Mouse (Mus musculus) spleen, adult 18-20 months (tissue): ENCODE results near the gene Zfp36l2.
A peak's percentile ranks its signal among the peaks of the same experiment; 100 is the strongest.

Experiments used
- DNase-seq, 2 experiments: peaks; one replicate each; pipeline ENCODE4 v3.0.0; 2022; ENCODE audit warnings: mixed read lengths in 2 of 2

Gene Zfp36l2

DNA sequence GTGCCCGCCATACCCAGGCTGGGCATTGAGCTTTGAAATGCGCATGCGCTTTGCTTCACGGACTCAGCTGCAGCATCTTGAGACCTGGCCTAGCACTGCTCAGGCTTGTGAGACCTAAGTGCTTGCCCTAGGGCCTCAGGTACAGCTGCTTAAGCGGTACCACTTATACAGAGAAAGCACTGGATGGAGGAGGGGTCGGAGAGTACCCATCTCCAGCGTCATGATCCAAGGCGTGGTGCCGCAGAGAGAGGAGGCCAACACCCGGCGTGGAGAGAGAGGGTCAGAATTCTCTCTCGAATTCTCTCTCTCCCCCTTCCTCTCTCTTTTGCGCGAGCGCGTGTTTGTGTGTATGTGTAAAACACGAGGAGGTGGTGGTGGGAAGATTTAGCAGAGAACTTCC, 12.6 kb downstream of the Zfp36l2 start:
- DNase-seq, result peak in 1 of 2 experiments; percentile 5

DNA sequence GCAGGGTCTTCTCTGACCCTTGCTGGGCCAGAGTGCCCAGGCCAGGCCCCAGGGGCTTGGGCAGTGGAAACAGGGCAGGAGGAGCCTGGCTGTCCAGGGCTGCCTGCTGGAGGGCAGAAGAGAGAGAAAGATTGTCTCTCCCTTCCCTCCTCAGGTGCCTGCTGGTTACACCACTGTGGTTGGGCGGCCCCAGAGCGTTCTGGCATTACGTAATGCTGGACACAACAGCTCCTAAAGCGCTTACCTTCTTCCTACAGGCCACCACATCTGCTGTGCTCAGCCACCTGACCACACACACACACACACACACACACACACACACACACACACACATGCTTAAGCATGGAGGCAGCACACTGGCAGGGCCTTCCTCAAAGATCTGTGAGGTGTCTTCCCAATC, 20.4 kb downstream of the Zfp36l2 start:
- peak in 1 of 2 experiments; percentile 1 for DNase-seq

DNA sequence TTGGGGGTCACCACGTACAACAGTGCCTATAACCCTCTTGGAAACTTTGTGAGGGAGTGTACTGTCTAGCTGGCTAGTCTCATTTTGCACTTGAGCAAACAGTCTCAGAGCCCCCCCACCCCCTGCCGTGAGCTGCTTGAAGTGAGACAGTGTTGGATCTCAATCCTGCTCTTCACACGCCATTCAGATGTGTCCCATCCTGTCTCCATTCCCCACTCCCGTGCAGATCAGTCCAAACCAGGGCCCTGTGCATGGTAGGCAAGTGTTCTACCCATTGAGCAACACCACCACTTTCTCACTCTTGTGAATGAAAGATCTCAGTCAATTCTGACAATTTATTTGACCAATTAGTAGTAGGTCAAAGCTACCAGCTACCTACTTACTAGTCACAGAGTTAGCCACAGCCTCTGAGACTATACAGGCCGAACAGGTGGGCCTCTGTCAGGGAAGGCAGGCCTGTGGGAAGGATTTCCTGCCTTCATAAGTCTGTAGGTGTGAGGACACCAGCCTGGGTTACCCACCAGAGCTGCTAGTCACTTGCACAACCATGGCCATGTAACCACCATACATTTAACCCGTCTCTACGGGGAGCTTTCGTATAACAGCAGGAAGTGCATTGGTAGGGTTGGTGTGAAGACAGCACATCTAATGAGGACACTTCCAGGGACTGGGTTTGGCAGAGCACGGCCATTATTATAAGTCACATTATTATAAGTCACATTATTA, 21.4 kb downstream of the Zfp36l2 start:
- DNase-seq, result peak in 1 of 2 experiments; percentile 2

DNA sequence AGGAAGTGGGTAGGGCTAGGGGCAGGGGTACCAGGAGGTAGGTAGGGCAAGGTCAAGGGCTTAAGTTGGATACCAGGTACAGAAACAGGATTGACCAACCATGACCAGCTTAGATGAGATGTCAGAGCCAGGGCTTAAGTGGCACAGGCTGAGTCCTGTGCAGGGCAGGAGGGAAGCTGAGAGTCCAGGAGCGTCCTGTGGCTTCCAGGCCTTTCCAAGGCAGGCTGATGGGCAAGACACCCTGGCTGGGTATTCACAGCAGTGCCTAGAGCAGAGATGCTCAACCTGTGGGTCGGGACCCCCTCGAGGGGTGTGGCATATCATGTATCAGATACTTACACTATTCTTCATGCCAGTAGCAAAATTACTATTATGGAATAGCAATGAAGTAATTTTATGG, 22.0 kb downstream of the Zfp36l2 start:
- DNase-seq, result peak in 1 of 2 experiments; percentile 3

DNA sequence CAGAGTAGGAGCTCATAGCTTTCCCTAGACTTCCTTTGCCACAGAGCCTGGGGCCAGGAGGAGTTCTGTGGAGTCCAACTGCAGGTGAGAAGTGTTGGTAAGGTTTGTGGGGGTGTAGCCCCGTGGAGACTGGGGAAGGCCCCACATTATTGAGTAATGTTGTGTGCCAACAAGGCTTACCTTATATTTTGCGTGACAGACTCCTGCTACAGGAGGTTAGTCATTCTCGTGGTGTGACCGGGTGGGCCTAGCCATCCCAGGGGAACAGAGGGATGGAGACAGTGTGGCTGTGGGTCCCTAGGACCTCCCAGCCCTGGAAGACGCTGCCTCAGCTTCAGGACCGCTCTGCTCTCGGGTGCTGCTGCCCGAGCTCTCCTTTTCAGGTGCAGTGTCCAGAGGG, 23.6 kb downstream of the Zfp36l2 start:
- peak in 1 of 2 experiments; percentile 2 for DNase-seq

DNA sequence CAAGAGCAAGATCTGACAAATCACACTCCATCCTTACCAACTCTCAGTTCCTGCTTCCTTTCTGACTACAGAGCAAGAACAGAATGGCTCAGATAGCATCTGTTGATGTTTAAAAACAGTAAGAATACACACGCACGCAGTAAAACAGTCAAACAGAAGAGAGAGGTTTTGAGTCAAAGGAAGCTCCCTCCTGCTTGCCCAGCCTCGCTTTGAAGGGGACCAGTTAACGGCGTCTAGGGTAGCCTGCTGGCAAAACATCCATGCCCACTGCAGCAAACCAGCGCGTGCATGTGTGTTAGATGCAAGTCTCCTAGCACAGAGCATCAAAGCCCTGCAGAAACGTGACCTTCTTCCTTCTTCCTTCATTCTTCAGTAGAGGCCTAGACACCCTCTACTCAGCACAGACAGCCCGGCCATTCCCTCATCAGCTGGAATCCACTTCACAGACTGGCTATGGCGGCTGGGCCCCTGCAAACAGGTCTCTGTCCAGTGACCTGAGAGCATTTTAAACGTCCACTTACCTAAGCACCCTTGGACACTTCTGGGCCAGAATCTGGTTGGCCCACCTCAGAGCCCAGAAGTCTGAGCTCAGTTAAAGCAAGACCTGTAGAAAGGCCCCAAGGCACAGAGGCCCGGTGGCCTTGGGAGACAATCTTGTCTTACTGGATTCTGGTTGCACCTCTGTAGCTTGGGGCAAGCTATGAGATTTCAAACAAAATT, 24.5 kb downstream of the Zfp36l2 start:
- DNase-seq, result peak in 1 of 2 experiments; percentile 5

DNA sequence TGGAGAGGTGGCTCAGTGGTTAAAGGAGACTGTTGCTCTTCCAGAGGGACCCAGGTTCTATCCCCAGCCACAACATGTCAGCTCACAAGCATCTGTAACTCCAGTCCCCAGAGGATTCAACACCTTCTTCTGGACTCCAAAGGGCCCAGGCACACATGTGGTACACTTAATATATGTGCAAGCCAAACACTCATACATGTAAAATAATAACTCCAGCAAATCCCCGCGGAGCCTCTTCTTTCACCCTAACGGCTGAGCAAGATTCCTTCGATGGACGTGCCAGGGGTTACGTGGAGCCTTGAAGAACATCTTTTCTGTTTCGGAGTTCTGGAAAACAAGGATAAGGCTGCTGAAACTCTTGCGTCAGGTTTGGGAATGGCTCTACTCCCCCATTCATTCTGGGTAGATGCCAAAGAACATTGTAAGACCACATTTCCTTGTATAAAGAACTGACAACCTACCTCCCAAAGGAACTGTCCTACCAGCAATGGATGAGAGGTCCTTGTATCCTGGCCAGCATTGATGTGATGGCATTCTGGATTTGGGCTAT, 25.5 kb downstream of the Zfp36l2 start:
- DNase-seq, result peak in 1 of 2 experiments; percentile 3

DNA sequence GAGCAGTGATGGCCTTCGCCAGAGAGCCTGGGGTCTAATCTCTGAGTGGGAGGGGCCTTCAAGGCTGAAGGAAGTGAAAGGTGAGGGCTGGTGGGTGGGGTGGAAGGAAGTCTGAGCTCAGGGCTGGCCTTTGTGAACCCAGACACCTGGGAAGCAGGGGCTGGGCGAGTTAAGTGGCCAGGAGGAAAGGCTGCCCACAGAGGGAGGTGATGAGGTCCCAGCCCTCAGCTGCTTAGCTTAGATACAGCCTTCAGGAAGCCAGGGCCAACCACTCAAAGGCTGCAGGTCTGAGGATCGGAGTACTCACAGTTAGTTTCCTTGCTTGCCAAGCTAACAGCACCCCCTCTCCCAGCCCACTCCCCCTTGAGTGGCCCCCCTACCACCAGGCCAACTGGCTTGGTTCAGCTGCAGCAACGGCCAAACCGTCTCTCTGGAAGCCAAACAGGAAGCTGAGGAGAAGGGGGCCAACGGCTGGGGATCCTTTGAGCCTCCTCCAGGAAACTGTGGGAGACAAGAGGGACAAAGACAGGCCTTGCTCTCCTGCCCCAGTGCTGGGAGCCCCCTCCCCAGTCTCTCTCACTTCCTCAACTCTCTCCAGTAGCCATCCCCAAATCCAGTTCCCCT, 26.4 kb downstream of the Zfp36l2 start:
- DNase-seq, result peak in 1 of 2 experiments; percentile 51

DNA sequence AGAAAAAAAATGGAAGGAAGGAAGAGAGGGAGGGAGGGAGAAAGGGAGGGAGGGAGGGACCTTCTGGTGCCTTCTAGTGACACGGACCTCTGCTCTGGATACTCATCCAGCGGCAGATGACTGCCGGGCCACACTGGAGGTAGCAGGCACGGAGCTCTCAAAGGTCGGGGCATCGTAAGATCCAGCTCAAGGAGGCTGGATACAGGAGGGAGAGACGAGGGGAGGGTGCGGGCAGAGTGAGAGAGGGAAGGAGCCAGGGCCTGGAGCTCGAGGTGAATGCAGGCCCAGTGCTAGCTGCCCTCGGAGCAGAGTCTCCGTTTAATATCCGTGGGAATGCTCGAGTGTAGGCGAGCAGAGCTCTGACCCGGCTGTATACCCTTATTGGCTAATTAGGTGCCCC, 28.9 kb downstream of the Zfp36l2 start:
- peak in 1 of 2 experiments; percentile 3 for DNase-seq

DNA sequence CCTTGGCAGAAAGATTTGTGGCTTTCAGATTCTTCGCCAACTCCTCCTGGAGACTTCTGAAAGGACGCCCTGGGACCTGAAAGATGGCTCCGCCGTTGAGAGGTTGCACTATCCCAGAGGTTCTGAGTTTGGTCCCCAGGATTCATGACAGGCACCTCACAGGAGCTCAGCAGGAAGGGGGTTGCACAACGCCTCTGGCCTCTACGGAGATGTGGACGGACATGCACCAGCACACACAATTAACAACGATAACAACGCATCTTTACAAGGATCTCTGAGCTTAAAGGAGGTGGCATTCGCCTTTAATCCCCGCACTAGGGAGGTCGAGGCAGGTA, 29.3 kb downstream of the Zfp36l2 start:
- DNase-seq, result peak in 1 of 2 experiments; percentile 3

DNA sequence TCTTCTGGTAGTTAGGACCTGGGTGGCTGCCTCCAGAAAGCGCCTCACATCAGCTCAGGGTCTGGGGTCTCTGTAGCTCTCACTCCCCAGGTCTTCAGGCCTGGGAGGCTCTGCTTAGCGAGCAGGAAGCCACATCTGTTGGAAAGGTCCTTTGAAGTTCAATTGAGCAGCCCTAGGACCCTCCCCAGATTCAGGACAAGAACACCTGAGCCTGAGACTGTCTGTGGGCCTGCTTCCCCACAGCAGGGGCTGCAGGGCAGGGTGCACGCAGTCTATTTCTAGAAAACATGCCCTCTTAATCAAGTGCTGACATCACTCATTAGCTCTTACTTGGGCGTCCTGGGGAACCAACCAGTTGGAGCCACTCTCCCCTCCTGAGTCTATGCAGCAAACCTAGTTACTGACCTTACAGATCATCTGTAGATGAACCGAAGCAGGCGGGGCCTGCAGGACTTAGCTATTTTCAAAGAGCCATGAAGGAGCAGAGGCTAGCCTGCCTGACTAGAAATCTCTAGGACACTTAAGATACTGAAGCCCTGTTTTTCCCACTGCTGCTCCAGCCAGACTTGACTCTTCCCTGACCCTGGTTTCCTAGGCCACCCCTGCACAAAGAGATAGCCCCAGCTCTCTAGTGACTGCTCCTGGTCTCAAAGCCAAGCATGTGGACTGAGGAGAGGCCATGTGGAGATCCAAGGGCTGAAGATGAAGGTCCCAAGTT, 29.8 kb downstream of the Zfp36l2 start:
- peak in 1 of 2 experiments; percentile 2 for DNase-seq

DNA sequence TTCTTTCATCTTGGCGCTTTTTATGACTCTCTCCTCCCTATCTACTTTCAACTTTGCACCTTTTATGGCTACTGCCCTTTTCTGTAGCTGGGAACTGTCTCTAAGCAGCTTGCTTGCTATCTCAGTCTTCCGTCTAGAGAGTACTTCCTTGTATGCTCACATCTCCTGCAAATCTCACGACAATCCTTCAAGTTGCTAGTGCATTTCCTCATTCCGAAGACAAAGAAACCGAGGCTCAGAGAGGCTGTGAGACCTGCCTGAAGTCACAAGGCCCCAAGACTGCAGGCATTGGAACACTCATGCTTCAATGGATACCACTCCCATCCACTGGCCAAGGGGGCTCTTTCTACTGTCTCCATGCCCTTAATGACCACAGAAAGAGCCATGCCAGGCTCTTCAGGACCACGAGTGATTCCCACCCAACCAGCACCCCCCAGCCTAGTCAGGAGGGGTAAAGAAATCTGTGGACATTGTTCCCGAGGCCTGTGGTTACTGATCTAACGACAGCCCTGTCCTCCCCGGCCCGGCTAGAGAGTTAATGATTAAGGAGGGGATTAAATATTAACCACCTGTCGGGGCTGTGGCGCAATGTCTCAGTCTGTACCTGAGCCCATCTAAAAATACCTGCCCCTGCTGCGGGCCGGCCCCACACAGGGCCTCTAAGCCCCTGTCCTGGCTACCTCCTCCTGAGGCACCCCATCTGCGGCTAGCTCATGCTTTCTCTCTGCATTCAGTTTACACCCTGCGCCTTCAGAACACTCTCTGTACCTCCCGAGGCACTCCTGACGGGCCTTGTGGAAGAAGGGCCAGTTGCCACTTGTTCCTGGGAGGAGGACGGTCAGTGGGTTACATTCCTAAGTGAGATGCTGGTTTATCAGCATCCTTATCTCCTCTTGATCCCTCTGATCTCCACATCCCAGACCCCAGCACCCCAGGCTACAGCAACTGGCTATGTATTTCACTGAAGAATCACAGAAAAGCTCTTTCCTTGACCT, 30.7 kb downstream of the Zfp36l2 start:
- peak in 1 of 2 experiments; percentile 4 for DNase-seq

DNA sequence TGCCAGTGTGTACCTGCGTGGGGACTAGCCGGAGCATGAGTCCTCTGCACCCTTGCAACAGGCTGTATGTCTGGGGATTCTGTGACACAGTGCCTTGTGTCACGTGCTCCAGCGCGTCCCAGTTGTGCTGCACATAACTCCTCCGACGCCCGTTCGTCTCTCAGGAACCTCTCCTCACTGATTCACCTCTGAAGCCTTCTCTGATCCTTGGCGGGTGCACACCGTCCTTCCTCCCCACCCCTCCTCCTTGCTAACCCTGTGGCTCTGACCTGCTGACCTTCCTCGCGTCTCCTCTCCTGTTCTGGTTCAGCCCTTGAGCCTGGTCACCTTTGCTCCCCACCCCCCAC, 31.5 kb downstream of the Zfp36l2 start:
- DNase-seq, result no peak

DNA sequence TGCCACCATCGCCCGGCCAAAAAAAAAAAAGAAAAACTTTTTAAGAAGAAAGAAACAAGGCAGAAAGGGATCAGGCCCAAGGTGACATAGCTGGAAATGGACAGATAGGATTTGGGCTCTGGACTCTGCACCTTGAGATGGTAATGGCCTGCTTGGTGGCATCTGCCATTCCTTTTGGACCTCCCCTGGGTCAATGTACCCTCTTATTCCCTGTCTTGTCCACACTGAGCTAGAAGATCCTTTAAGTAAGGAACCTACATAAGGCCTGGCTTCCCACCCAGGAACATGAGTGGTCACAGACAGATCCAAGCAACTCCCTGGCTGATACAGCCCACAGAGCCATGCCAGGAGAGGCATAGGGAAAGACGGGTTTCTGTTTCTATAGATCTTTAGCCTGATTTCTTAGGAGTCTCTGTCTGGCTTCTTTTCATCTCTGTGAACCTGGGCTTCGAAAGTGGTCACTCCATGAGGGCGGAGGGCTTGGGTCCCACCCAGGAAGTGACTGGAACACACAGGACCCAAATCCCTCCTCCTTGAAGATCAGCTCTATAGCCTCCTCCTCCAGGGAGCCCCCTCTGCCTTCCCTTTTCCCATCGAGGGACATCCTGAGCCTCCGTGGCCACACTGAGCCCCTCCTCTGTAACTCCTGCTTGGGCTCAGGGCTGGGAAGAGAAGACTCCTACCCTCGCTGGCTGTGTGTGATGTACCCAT, 32.1 kb downstream of the Zfp36l2 start:
- peak in 1 of 2 experiments; percentile 2 for DNase-seq

DNA sequence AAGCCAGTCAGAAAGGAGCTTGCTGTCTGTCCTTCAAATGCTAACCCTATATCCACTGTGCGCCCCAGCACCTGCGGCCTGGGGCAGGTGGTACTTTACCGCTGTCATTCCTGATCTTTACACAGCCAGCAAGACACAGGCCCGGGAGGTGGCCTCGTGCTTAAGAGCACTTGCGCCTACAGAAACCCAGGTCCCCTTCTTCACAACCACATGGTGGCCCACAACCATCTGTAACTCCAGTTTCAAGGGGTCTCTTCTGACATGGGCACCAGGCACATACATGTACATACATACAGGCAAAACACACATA, 32.8 kb downstream of the Zfp36l2 start:
- DNase-seq, result peak in 1 of 2 experiments; percentile 4

DNA sequence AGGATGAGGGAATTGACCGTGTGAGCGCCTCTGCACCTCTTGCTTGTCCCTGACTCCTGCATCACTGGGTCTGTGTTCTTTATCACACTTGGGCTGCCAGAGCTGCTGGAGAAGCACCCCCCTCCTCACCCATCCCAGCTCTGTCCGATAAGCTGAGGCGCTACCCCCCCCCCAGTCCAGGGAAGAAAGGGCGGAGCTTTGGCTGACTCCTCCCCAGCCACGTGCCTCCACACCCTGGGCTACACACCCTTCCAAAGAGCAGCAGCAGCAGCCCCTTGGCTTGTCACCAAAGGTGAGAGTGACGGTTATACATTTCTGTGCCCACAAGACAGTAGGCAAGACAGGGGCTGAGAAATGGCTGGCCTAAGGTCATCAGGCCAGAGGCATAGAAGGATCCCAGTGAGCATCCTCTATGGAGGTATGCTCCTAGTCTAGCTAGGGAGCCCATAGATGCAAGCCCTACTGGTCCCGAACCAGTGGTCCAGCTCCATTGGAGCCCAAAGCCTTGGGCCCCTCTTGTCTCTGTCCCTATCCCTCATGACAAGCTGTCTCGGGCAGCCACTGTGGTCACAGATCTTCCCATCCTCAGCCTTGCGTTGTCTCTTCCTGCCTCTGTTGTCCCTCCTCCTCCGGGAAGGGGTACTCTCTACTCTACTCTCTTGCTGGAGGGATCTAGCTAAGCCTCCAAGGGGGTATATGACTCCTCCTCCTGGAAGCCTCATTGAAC, 33.3 kb downstream of the Zfp36l2 start:
- peak in 1 of 2 experiments; percentile 4 for DNase-seq

DNA sequence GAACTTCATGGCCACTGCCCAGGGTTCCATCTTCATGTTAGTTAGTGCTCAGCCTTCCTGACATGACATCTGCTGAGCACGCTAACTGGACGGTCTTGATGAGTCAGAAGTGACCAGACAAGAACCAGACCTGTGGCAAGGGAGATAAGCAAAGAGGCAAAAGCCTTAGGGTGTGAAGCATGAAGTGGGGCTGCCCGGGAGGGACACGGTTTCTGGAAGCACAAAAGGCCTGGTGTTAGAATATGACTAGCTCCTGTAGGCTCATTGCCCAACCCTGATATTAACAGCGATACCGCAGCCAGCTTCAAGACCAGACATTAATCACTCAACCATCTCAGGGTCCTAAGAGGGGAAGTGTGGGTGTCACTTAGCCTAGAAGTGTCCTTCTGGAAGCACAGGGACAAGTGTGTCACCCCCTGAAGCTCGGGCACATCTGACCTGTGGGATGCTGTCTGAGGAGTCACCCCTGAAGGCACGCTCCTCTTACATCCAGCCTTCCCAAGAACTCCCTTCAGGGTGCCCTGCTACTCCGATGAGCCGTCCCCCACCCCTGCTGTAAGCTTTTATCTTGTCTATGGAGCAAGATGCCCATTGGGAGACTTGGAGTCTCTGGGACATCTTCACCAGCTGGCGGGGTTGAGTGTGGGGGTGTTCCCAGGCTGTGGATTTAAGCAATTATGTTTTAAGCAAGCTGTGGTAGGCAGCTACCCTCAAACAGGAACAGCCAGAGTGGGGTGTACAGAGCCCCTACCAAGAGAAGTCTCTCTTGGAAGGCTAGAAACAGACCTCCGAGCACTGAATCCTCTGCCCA, 34.6 kb downstream of the Zfp36l2 start:
- peak in 1 of 2 experiments; percentile 3 for DNase-seq

DNA sequence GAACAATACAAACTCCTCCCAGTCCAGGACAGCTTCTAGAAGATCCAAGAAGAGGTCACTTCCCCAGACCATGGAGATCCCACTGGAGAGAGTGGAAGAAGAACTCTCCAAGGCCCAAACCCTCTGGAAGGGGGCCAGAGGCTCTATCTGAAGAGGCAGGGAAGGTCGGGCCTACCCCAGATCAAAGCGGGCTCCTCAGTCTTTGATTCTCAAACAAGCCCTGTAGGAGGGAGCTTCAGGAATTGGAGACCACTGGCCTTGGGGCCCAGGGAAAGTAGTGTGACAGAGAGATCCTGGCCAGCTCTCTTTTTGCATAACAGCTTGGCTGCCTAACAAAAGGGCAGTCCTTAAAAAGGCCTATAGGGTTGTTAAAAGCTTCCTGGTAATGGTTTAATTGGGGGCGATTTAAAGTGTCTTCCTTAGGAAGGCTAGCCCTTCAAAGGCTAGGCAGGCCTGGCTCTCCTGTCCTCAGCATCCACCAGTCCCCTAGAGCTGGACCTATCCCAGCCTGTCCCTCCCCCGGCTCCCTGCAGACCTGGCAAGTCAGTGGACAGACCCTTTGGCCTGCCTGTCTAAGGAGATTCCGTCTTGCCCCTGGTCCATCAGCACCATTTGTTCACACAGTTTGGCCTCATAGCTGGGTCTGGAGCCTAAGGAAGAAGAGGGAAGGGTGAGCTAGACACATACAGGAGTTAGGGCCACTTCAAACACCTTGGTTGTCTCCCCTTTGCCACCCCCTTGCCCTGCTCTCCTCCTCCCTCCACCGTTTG, 35.4 kb downstream of the Zfp36l2 start:
- peak in 1 of 2 experiments; percentile 3 for DNase-seq

DNA sequence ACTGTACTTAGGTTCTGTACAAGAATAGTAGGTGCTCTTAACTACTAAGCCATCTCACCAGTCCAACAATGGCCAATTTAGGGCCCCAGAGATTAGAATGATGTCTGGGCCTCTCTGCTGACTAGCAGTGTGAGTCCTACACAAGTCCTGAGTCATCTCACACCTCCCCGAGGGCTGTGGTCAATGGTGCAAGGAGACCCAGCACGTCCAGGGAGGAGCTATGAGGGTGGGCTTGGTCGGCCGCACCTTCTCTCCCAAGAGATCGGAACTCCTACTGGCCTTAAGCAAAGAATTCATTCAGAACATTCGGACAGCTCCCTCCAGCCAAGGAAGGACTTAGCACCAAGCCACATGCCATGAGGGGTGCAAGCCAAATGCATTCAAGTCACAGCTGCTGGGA, 36.4 kb downstream of the Zfp36l2 start:
- no peak for DNase-seq
